Mouse (Mus musculus) yolk sac, embryonic 10.5 days (tissue): ENCODE data around the gene Dync1li2.

Experiments used
- DNase-seq: peaks from one replicate; pipeline ENCODE4 v3.0.0-alpha.2; 2017; ENCODE audit warnings: low spot score

The Dync1li2 gene

GRCm38 (mm10) chr8:104380269-104380668 lies 62.6 kb downstream of the Dync1li2 start:
- no peak for DNase-seq

DNA sequence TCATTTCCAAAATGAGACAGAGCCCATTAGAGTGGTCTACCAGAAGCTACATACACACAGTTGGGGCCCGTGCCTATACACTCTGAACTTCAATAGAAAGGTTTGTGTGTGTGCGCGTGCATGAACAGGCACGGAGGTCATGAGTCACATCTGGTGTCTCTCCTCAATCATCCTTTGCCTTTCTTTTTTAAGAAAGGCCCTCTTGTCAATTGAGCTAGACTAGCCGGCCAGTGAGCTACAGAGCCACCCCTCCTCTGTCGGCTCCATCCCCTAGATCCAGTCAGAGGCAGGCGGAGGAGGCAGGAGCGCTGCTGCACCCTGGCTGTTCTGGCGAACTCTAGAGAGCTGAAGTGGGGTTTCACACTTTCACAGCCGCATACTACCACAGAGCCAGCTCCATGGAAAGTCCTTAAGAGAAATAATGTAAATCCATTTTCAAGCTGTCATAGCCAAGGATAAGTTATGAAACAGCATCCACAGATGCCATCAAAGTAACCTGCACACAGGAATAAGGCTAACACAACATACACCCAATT lies 63.5 kb downstream of the Dync1li2 start:
- DNase-seq, result no peak

GRCm38 (mm10) chr8:104376669-104377068 lies 66.2 kb downstream of the Dync1li2 start:
- no peak for DNase-seq

GRCm38 (mm10) chr8:104375959-104376358 lies 66.9 kb downstream of the Dync1li2 start:
- no peak for DNase-seq

DNA sequence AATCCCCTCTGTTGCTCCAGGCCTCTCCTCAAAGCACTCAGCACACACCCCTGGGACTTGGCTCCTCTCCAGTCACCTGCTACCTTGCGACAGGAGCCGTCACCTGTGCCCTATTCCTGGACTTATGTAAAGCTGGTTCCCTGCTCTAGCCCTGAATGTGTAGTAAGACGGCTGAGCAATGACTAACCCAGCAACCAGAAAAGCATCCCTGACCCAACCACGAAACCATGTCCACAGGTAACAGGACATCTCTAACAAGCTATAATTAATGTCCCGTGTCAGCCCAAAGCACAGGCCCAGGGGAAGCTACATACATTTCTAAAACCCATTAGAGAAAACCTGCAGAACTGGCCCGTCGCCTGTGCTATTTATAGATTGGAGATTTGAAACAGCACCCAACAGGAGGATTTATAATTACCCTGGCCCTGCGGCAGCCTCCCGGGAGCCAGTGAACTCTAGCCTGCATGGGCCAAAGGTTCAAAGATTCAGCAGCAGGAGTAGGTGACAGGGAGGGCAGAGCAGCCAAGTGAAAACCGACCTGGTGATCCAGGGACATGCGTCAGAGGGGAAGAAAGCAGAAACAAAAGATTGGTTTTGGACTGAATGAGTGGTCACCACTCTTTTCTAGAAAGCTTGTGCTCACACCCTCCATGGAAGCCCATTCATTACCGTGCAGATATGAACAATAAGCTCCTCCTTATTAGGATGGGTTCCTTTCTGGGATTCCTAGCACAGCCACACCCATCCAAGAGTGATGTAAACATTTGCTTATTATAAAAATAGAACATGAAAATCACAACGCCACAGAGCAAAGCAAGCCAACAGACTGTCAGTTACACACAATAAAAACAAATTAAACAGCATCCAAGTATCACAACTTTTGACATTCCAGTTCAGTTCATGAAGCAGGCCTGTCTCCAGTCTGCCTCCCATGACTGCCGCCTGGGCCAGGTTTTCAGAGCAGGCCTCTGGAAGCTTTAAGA lies 67.7 kb downstream of the Dync1li2 start:
- peak; percentile 85 for DNase-seq

DNA sequence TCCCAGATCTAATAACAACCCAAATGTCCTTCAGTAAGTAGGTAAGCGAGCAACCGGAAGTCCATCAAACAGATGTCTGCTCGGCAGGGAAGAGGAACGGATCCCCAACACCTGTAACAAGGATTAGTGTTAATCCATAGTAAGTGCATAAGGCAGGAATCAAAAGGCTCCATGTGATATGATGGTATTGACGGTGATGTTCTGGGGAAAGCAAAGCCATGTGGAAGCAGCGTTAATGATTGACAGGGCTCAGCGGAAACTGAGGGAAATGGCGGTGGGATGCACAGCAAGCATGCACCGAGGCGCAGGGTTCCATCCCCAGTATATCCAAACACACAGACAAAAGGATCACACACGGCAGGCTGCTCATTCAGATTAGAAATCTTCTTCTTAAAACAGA lies 68.6 kb downstream of the Dync1li2 start:
- DNase-seq, result no peak

- no peak for DNase-seq
Observed at GRCm38 (mm10) chr8:104373779-104374178, 69.1 kb downstream of the Dync1li2 start.

GRCm38 (mm10) chr8:104371121-104371520 lies 71.7 kb downstream of the Dync1li2 start:
- no peak for DNase-seq

GRCm38 (mm10) chr8:104370071-104370470 lies 72.8 kb downstream of the Dync1li2 start:
- no peak for DNase-seq

DNA sequence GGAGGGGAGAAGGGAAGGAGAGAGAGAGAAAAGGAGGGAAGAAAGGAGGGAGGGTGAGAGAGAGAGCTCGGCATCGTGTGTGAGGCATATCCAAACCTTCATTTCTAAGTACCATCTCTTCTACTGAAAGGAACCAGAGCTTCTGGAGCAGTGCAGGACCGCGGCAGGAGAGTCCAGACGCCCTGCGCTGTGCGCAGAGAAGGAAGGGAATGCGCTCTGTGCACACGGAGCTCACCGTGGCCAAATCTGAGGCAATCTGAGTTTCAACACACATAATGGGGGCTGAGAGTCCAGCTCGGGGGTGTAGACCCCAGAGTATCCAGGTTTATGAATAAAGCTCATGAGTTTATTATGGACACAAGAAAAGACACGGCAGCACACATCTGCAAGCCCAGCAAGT lies 73.3 kb downstream of the Dync1li2 start:
- no peak for DNase-seq
